Mouse (Mus musculus) lung, adult 2 months (tissue): ENCODE measurements around the gene Brd2. TPM values are rescaled to one million over a fixed set of nuclear protein-coding genes. Genes with fewer than 3 reads are reported as not detected.
A peak's percentile ranks its signal among the peaks of the same experiment; 100 is the strongest.

Experiments
- DNase-seq: peaks from one replicate; pipeline ENCODE4 v3.0.0; 2022
- H3K4me1 ChIP-seq: fragments of 200-500 bp; 2 replicates; pipeline ENCODE4 v1.6.1; 2011; ENCODE audit warnings: low read length; ENCODE audit not compliant: control insufficient read depth, insufficient read depth
- H3K4me3 ChIP-seq: fragments of 200-500 bp; replicated peaks from 2 replicates; pipeline ENCODE3; 2011; ENCODE audit warnings: low read depth, mild to moderate bottlenecking, control low read depth, low read length; ENCODE audit errors: extremely low read depth
- CTCF ChIP-seq: fragments of 200-500 bp; IDR thresholded peaks from 2 replicates; pipeline ENCODE4 v1.5.1; 2011; ENCODE audit warnings: mild to moderate bottlenecking, low read length, control low read depth; ENCODE audit not compliant: insufficient read depth
- POLR2A ChIP-seq: fragments of 200-500 bp; IDR thresholded peaks from 2 replicates; pipeline ENCODE4 v1.6.1; 2011; ENCODE audit warnings: low read depth, mild to moderate bottlenecking, control low read depth, low read length, borderline replicate concordance; ENCODE audit errors: extremely low read depth
- WGBS: fragments of 180-500 bp; shearing (Covaris S2); methylation state at CpG from one replicate; pipeline ENCODE4 v1.1.7; 2018; 5-methylcytosine and 5-hydroxymethylcytosine counted together
- polyA plus RNA-seq: library from polyadenylated mRNA; depleted of rRNA; stranded (reverse); fragments of >200 nt; gene quantifications from 2 replicates; pipeline ENCODE4 v1.2.3, GENCODE M21; 2012; rRNA removed

Gene Brd2
- polyA plus RNA-seq, 1 experiment = 140 TPM

- H3K4me1 ChIP-seq = no peaks in the 10 kb centered on the region
- 41% methylated on average over 4 of the region's 4 CpGs for WGBS
- TF ChIP-seq CTCF = no peak
- no peak for TF ChIP-seq POLR2A
- DNase-seq = no peak
- no peak overlapping the region for H3K4me3 ChIP-seq
Measured at GRCm38 (mm10) chr17:34078148-34078547, 44.3 kb downstream of the Brd2 start.

- no peaks in the 10 kb centered on the region for H3K4me1 ChIP-seq
- no peak overlapping the region for H3K4me3 ChIP-seq
- WGBS = 1% methylated on average over 9 of the region's 9 CpGs
- DNase-seq = peak; percentile 53
- TF ChIP-seq CTCF (peak; percentile 52), POLR2A (no peak)
Measured at GRCm38 (mm10) chr17:34077549-34077948, 44.9 kb downstream of the Brd2 start.

- peak; percentile 72 for DNase-seq
- TF ChIP-seq POLR2A (no peak), CTCF (no peak)
- no peaks in the 10 kb centered on the region for H3K4me1 ChIP-seq
- no peak overlapping the region for H3K4me3 ChIP-seq
- 27% methylated on average over 7 of the region's 7 CpGs for WGBS
Measured at GRCm38 (mm10) chr17:34075271-34075670, 47.2 kb downstream of the Brd2 start.

- no peak for DNase-seq
- 60% methylated on average over 5 of the region's 5 CpGs for WGBS
- H3K4me3 ChIP-seq = no peak overlapping the region
- no peak for TF ChIP-seq CTCF
- TF ChIP-seq POLR2A = no peak
- H3K4me1 ChIP-seq = no peaks in the 10 kb centered on the region
Measured at GRCm38 (mm10) chr17:34072091-34072490, 50.3 kb downstream of the Brd2 start.

- no peak for DNase-seq
- WGBS = 37% methylated on average over 3 of the region's 3 CpGs
- TF ChIP-seq POLR2A = no peak
- TF ChIP-seq CTCF = no peak
- Histone ChIP-seq H3K4me1 (no peaks in the 10 kb centered on the region), H3K4me3 (no peak overlapping the region)
Measured at GRCm38 (mm10) chr17:34068864-34069263, 53.6 kb downstream of the Brd2 start.

Other genes starting within 250 kb of the Brd2 start
- not detected in 2 replicates for gene Gm7029, start 248.8 kb downstream of the Brd2 start, polyA plus RNA-seq
- gene Kifc1, start 232.0 kb downstream of the Brd2 start, polyA plus RNA-seq = 1.2 and 3.0 TPM in 2 replicates
- gene Platr17, start 217.5 kb downstream of the Brd2 start, polyA plus RNA-seq = 0.33 and 0.41 TPM in 2 replicates
- gene Daxx, start 213.2 kb downstream of the Brd2 start, polyA plus RNA-seq = 33.7 and 35.9 TPM in 2 replicates
- 225 and 249 TPM in 2 replicates for gene Tapbp, start 206.7 kb downstream of the Brd2 start, polyA plus RNA-seq
- 65.1 and 92.1 TPM in 2 replicates for gene Zbtb22, start 206.7 kb downstream of the Brd2 start, polyA plus RNA-seq
- 247 and 272 TPM in 2 replicates for gene Rgl2, start 193.1 kb downstream of the Brd2 start, polyA plus RNA-seq
- gene Pfdn6, start 182.3 kb downstream of the Brd2 start, polyA plus RNA-seq = 19.2 and 26.2 TPM in 2 replicates
- gene Wdr46, start 182.0 kb downstream of the Brd2 start, polyA plus RNA-seq = 13.4 and 16.8 TPM in 2 replicates
- 11.4 and 12.6 TPM in 2 replicates for gene B3galt4, start 171.1 kb downstream of the Brd2 start, polyA plus RNA-seq
- gene Vps52, start 166.8 kb downstream of the Brd2 start, polyA plus RNA-seq = 62.8 and 70.3 TPM in 2 replicates
- gene Rps18, start 166.6 kb downstream of the Brd2 start, polyA plus RNA-seq = 260 and 331 TPM in 2 replicates
- 2,389 and 3,036 TPM in 2 replicates for gene H2-K1, start 122.3 kb downstream of the Brd2 start, polyA plus RNA-seq
- 40.7 and 53.6 TPM in 2 replicates for gene Ring1, start 98.0 kb downstream of the Brd2 start, polyA plus RNA-seq
- gene H2-Ke6, start 94.6 kb downstream of the Brd2 start, polyA plus RNA-seq = 91.2 and 130 TPM in 2 replicates
- 161 and 183 TPM in 2 replicates for gene Slc39a7, start 91.0 kb downstream of the Brd2 start, polyA plus RNA-seq
- gene Rxrb, start 90.8 kb downstream of the Brd2 start, polyA plus RNA-seq = 63.2 and 79.8 TPM in 2 replicates
- gene Col11a2, start 83.2 kb downstream of the Brd2 start, polyA plus RNA-seq = 1.0 and 1.3 TPM in 2 replicates
- gene H2-Oa, start 30.3 kb downstream of the Brd2 start, polyA plus RNA-seq = 14.1 and 19.8 TPM in 2 replicates
- gene H2-DMa, start 3.1 kb downstream of the Brd2 start, polyA plus RNA-seq = 109 and 118 TPM in 2 replicates
- gene H2-DMb2, start 20.7 kb upstream of the Brd2 start, polyA plus RNA-seq = 33.3 and 38.9 TPM in 2 replicates
- gene H2-DMb1, start 30.4 kb upstream of the Brd2 start, polyA plus RNA-seq = 146 and 187 TPM in 2 replicates
- 45.1 and 46.3 TPM in 2 replicates for gene Tap1, start 64.9 kb upstream of the Brd2 start, polyA plus RNA-seq
- gene Psmb9, start 65.1 kb upstream of the Brd2 start, polyA plus RNA-seq = 83.8 and 99.1 TPM in 2 replicates
- gene Psmb8, start 75.1 kb upstream of the Brd2 start, polyA plus RNA-seq = 112 and 130 TPM in 2 replicates
- 68.8 and 70.9 TPM in 2 replicates for gene Tap2, start 80.9 kb upstream of the Brd2 start, polyA plus RNA-seq
- 18.8 and 34.6 TPM in 2 replicates for gene H2-Ob, start 116.3 kb upstream of the Brd2 start, polyA plus RNA-seq
- gene H2-Ab1, start 135.1 kb upstream of the Brd2 start, polyA plus RNA-seq = 1,370 and 1,736 TPM in 2 replicates
- 544 and 571 TPM in 2 replicates for gene H2-Aa, start 165.2 kb upstream of the Brd2 start, polyA plus RNA-seq
- 256 and 285 TPM in 2 replicates for gene H2-Eb1, start 183.2 kb upstream of the Brd2 start, polyA plus RNA-seq
- 0.63 and 1.2 TPM in 2 replicates for gene H2-Eb2, start 203.0 kb upstream of the Brd2 start, polyA plus RNA-seq
- 0.37 and 0.78 TPM in 2 replicates for gene Btnl2, start 232.2 kb upstream of the Brd2 start, polyA plus RNA-seq